Mouse (Mus musculus) kidney, postnatal 14 days (tissue): Measurements from ENCODE around the gene Car5a.

Source experiments
- DNase-seq: peaks from one replicate; pipeline ENCODE4 v3.0.0; 2022; ENCODE audit warnings: mixed read lengths

Car5a gene

GRCm38 (mm10) chr8:121932668-121933520 is 11.8 kb downstream of the Car5a start:
- no peak for DNase-seq

- DNase-seq = no peak
Measured at GRCm38 (mm10) chr8:121932026-121932667, 12.6 kb downstream of the Car5a start.

GRCm38 (mm10) chr8:121931571-121931970 is 13.1 kb downstream of the Car5a start:
- no peak for DNase-seq

- DNase-seq = no peak
Measured at GRCm38 (mm10) chr8:121930047-121930446, 14.7 kb downstream of the Car5a start.

GRCm38 (mm10) chr8:121927316-121927715 is 17.4 kb downstream of the Car5a start:
- peak; percentile 68 for DNase-seq

GRCm38 (mm10) chr8:121926266-121926665 is 18.4 kb downstream of the Car5a start:
- DNase-seq = no peak

GRCm38 (mm10) chr8:121925624-121926023 is 19.1 kb downstream of the Car5a start:
- peak; percentile 84 for DNase-seq

GRCm38 (mm10) chr8:121924681-121925080 is 20.0 kb downstream of the Car5a start:
- DNase-seq = no peak

GRCm38 (mm10) chr8:121922101-121922500 is 22.6 kb downstream of the Car5a start:
- peak; percentile 61 for DNase-seq

- no peak for DNase-seq
Measured at GRCm38 (mm10) chr8:121921582-121921981, 23.1 kb downstream of the Car5a start.

- DNase-seq = no peak
Measured at GRCm38 (mm10) chr8:121919731-121920130, 25.0 kb downstream of the Car5a start.

GRCm38 (mm10) chr8:121919158-121919557 is 25.5 kb downstream of the Car5a start:
- DNase-seq = no peak

- no peak for DNase-seq
Measured at GRCm38 (mm10) chr8:121913378-121913777, 31.3 kb downstream of the Car5a start.

GRCm38 (mm10) chr8:121912831-121913230 is 31.9 kb downstream of the Car5a start:
- DNase-seq = no peak

- DNase-seq = no peak
Measured at GRCm38 (mm10) chr8:121911987-121912386, 32.7 kb downstream of the Car5a start.

GRCm38 (mm10) chr8:121911400-121911799 is 33.3 kb downstream of the Car5a start:
- no peak for DNase-seq

GRCm38 (mm10) chr8:121909663-121910062 is 35.0 kb downstream of the Car5a start:
- peak; percentile 78 for DNase-seq

GRCm38 (mm10) chr8:121909148-121909541 is 35.6 kb downstream of the Car5a start:
- DNase-seq = no peak

- no peak for DNase-seq
Measured at GRCm38 (mm10) chr8:121908378-121909147, 36.1 kb downstream of the Car5a start.

GRCm38 (mm10) chr8:121907587-121908248 is 37.0 kb downstream of the Car5a start, which contains the start of gene Slc7a5:
Slc7a5 (minus strand) TSS chr8:121907694.
- DNase-seq = peak; percentile 98

GRCm38 (mm10) chr8:121906542-121907512 is 37.9 kb downstream of the Car5a start:
- DNase-seq = no peak
